Mouse (Mus musculus) erythroblast, embryonic 14.5 days (primary cell): ENCODE results near the gene Trex1.

ENCODE experiments used
- GATA1 ChIP-seq: IDR thresholded peaks from 2 replicates; pipeline ENCODE4 v1.6.1; 2012; ENCODE audit warnings: low read length, inconsistent platforms, mixed read lengths
- TAL1 ChIP-seq: IDR thresholded peaks from 3 replicates; pipeline ENCODE4 v1.6.1; 2012; ENCODE audit warnings: low read length, inconsistent platforms, mixed read lengths

DNA sequence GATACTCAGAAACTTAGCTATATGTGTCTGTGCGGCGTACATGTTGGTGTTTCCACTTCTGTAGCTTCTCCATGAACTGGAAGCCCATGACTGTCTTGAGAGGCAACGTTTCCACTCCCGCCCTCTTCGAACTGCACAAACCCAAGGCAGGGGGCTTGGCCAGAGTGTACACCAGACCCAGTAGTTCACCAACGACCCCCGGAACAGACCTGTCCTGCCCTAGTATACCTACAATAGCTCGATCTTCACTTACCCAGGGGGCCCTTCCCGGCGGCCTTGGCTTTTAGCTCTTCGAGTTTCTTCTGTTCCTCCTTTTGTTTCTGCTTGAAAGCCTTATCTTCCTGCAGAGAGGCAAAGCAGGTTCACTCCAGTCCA, 22.2 kb upstream of the Trex1 start:
- TF ChIP-seq GATA1 = no peak
- no peak for TF ChIP-seq TAL1
